Mouse (Mus musculus) liver, embryonic 14.5 days (tissue): Measurements from ENCODE around the gene C730034F03Rik.

Experiments
- CTCF ChIP-seq: IDR thresholded peaks from 2 replicates; pipeline ENCODE4 v1.5.1; 2016; ENCODE audit warnings: antibody characterized with exemption, low read depth, control low read depth
- EP300 ChIP-seq: IDR thresholded peaks from 2 replicates; pipeline ENCODE4 v1.6.1; 2016; ENCODE audit warnings: antibody characterized with exemption, low read depth

- no peak for TF ChIP-seq CTCF
- TF ChIP-seq EP300, result no peak
Measured at GRCm38 (mm10) chr15:89415282-89415681, 14.1 kb upstream of the C730034F03Rik start.
